Mouse (Mus musculus) thymus, adult 2 months (tissue): ENCODE data around the gene Rfx4. TPM values are rescaled to one million over a fixed set of nuclear protein-coding genes. Genes with fewer than 3 reads are reported as not detected.

Source experiments
- DNase-seq: peaks from one replicate; pipeline ENCODE4 v3.0.0; 2021
- H3K27ac ChIP-seq: fragments of 200-500 bp; 2 replicates; pipeline ENCODE4 v1.5.1; 2012; ENCODE audit warnings: low read length, control low read depth; ENCODE audit not compliant: control insufficient read depth, insufficient read depth
- H3K27me3 ChIP-seq: fragments of 200-500 bp; 2 replicates; pipeline ENCODE4 v1.6.1; 2012; ENCODE audit warnings: mild to moderate bottlenecking, low read length, moderate library complexity, mixed read lengths; ENCODE audit not compliant: control insufficient read depth, insufficient read depth
- H3K36me3 ChIP-seq: fragments of 200-500 bp; 2 replicates; pipeline ENCODE4 v1.6.1; 2012; ENCODE audit warnings: mild to moderate bottlenecking, low read length, moderate library complexity; ENCODE audit not compliant: control insufficient read depth, insufficient read depth
- H3K4me1 ChIP-seq: fragments of 200-500 bp; replicated peaks from 2 replicates; pipeline ENCODE4 v1.6.1; 2012; ENCODE audit warnings: low read length; ENCODE audit not compliant: control insufficient read depth, insufficient read depth
- H3K4me3 ChIP-seq: fragments of 200-500 bp; 2 replicates; pipeline ENCODE4 v1.5.1; 2012; ENCODE audit warnings: mild to moderate bottlenecking, low read length, control low read depth, moderate library complexity; ENCODE audit not compliant: control insufficient read depth, insufficient read depth
- CTCF ChIP-seq: fragments of 200-500 bp; IDR thresholded peaks from 2 replicates; pipeline ENCODE4 v1.5.1; 2012; ENCODE audit warnings: mild to moderate bottlenecking, control low read depth, low read length, moderate library complexity, borderline replicate concordance; ENCODE audit not compliant: control insufficient read depth, poor library complexity, insufficient read depth; ENCODE audit errors: extremely low read depth
- POLR2A ChIP-seq: fragments of 200-500 bp; IDR thresholded peaks from 2 replicates; pipeline ENCODE4 v1.6.1; 2012; ENCODE audit warnings: mild to moderate bottlenecking, low read length, control low read depth, moderate library complexity; ENCODE audit not compliant: control insufficient read depth, poor library complexity, insufficient read depth; ENCODE audit errors: extremely low read depth
- WGBS: fragments of 180-500 bp; shearing (Covaris S2); methylation state at CpG from one replicate; pipeline ENCODE4 v1.1.7; 2018; 5-methylcytosine and 5-hydroxymethylcytosine counted together
- polyA plus RNA-seq: library from polyadenylated mRNA; depleted of rRNA; stranded (reverse); fragments of >200 nt; gene quantifications from 2 replicates; pipeline ENCODE4 v1.2.3, GENCODE M21; 2012

The Rfx4 gene
- polyA plus RNA-seq, 1 experiment, result 0.12 TPM

DNA sequence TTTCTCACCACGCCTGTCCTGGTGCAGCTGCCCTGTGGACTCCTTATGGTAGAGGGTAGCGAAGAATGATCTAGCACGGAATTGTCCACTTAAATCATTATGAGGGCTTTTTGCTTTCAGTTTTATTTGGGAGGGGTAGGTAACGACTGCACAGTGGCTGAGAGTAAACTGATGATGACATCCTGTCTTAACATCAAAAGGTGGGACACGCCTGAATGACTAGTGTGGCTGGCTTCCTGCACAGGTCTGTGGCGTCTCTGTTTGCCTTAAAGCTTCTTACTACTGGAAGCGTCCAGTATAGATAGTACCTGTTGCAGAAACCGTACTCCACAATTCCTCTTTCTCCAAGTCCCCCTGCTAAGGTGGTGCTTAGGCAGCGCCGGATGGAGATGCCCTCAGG lies 12.9 kb downstream of the Rfx4 start:
- Histone ChIP-seq H3K36me3 (no peaks in the 10 kb centered on the region), H3K4me1 (0 out of 2 replicates have a peak, but pooled peaks cover 4% of the 10 kb centered on the region), H3K4me3 (no peak overlapping the region), H3K27ac (no peak overlapping the region), H3K27me3 (no peaks in the 10 kb centered on the region)
- 60% methylated on average over 10 of the region's 10 CpGs for WGBS
- no peak for DNase-seq
- TF ChIP-seq POLR2A (no peak), CTCF (no peak)

DNA sequence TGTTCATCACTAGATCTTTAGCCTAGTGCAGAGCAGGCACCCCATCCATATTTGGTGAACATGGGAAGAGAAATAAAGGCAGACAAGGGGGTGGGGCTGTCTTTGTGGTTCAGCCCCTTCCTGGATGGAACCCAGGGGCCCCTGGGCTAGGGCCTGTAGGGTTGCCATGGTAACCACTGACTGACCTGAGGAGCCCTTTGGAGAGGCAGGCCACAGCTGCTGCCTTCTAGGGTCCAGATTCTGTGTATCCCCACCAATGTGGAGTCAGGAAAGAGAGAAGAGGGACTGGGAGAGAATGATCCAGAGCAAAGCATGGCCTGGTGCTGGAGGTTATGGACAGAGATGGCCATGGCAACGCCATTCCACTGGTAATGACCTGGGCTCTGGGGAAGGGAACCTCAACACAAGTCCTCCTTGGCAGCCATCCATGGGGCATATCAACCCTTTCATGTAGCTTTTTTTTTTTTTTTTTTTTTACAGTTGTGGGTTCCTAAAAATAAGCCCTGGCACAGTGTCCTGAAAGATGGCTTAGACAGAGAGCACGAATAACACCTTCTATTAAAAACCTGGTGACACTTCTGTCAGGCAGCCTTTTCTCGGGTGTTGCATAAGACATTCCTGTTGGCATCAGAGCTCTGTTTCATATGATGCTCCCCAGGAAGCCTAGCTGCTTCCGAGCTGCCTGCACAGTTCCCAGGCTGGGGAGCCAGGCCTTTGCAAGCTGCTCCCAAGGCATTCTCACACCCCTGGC lies 16.7 kb downstream of the Rfx4 start:
- TF ChIP-seq CTCF, result no peak
- TF ChIP-seq POLR2A, result no peak
- H3K27me3 ChIP-seq, result no peaks in the 10 kb centered on the region
- no peak overlapping the region for H3K4me3 ChIP-seq
- WGBS, result 50% methylated on average over 4 of the region's 4 CpGs
- no peak overlapping the region for H3K27ac ChIP-seq
- H3K36me3 ChIP-seq, result no peaks in the 10 kb centered on the region
- peaks cover 11% of the 10 kb centered on the region for H3K4me1 ChIP-seq
- no peak for DNase-seq

DNA sequence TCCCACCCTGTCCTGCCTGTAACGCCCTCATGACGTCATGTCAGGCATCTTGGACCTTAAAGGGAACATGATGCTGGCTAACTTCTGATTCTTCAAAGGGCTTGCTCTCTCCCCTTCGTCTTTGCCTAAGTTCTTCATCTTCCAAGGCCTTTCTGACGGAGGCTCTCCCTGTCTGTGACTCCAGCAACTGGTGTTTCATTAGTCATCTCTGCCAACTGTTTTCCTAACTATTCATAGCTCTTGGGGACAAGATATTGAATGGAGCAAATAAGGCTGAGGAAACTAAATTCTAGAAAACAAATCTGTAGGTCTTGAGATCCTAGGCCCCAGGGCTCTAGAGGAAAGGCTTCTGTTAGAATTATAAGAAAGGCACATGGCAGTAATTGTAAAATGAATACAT lies 18.0 kb downstream of the Rfx4 start:
- no peak for DNase-seq
- H3K27me3 ChIP-seq, result no peaks in the 10 kb centered on the region
- H3K27ac ChIP-seq, result no peak overlapping the region
- H3K4me1 ChIP-seq, result peaks cover 14% of the 10 kb centered on the region
- no peaks in the 10 kb centered on the region for H3K36me3 ChIP-seq
- WGBS, result 88% methylated on average over 4 of the region's 4 CpGs
- no peak overlapping the region for H3K4me3 ChIP-seq
- TF ChIP-seq CTCF, result no peak
- TF ChIP-seq POLR2A, result no peak

DNA sequence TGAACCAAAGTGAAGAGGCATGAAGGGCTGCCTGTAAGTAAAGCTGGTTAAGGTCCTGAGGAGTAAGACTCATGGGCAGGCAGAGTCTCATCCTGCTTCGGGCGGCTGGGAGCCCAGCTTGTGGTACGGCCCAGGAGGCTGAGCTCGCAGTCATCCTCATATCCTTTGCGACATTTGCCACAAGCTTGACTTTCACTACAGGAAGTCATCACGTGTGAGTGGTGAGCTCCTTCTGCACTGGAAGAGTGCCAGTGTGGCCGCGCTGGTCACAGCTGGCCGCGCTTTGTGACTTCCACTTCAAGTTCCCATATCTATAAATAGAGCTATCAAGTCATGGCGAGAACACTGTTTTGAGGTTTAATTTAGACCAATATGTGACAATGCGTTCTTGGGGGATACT lies 18.7 kb downstream of the Rfx4 start:
- H3K4me3 ChIP-seq, result no peak overlapping the region
- peak; percentile 20 for DNase-seq
- H3K27me3 ChIP-seq, result no peaks in the 10 kb centered on the region
- H3K36me3 ChIP-seq, result no peaks in the 10 kb centered on the region
- no peak overlapping the region for H3K27ac ChIP-seq
- H3K4me1 ChIP-seq, result peaks cover 10% of the 10 kb centered on the region
- WGBS, result 4% methylated on average over 12 of the region's 12 CpGs
- TF ChIP-seq CTCF, result no peak
- TF ChIP-seq POLR2A, result no peak

DNA sequence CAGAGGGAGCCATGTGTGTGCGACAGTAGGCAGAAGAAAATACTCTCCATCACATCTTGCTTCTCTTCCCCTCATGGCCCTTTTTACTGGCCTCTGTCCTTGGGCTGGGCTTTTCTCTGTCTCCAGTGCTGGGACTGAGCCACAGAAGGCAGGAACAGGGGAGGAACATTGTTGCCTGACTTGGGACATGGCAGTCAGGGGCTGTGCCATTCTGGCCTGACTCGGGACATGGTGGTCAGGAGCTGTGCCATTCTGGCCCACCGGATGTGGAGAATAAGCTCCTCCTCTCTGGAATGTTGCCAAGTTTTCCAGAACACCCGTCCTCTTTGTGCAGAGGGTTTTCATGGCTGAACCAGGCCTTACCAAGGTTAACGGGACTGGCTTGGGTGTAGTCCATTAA lies 21.2 kb downstream of the Rfx4 start:
- 85% methylated on average over 5 of the region's 5 CpGs for WGBS

DNA sequence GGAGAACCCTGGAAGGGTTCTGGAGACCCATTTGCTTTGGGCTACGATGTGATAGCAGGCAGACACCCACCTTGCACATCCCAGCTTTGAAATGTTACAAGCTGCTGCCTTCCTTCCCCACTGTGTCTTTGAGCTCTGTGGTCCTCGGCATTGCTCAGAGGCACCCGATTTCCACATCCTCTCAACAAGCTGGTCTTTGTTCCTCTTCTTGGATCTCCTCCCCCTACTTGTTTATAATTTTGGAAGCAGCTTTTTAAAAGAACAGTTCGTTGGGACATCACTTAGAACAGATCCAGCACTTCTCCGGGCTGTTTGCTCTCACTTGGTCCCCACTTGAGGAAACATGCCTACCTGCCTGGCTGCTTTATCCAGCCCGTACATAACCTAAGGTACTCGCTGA lies 22.1 kb downstream of the Rfx4 start:
- H3K27ac ChIP-seq, result no peak overlapping the region

More for the DNA sequence above, 21.2 kb downstream of the Rfx4 start:
- no peak overlapping the region for H3K4me3 ChIP-seq
- peaks cover 10% of the 10 kb centered on the region for H3K4me1 ChIP-seq
- H3K27ac ChIP-seq, result no peak overlapping the region
- no peak for DNase-seq
- H3K27me3 ChIP-seq, result no peaks in the 10 kb centered on the region
- no peaks in the 10 kb centered on the region for H3K36me3 ChIP-seq
- TF ChIP-seq CTCF, result no peak
- no peak for TF ChIP-seq POLR2A

DNA sequence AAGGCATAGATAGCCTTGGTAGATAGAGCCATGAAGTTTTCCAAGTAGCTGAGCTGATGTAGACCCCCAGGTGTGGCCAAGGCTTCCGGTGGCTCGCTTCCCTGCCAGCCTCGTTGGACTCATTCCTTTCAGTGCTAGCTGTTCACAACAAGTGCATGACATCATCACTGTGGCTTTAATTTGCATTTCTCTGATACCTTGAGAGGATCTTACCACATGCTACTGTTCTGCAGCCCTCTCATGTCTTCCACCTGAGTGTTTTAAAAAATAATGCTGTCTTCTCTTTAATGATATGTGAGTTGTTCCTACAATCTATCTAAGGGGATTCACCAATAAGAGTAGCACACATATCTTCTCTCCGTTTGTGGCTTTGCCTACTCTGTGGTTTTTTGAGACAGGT lies 25.0 kb downstream of the Rfx4 start:
- WGBS, result 56% methylated on average over 4 of the region's 4 CpGs
- Histone ChIP-seq H3K27me3 (no peaks in the 10 kb centered on the region), H3K4me3 (no peak overlapping the region), H3K27ac (no peak overlapping the region), H3K36me3 (no peaks in the 10 kb centered on the region), H3K4me1 (0 out of 2 replicates have a peak, but pooled peaks cover 3% of the 10 kb centered on the region)
- TF ChIP-seq CTCF (no peak), POLR2A (no peak)
- no peak for DNase-seq

More for the DNA sequence above, 22.1 kb downstream of the Rfx4 start:
- H3K36me3 ChIP-seq, result no peaks in the 10 kb centered on the region
- no peak overlapping the region for H3K4me3 ChIP-seq
- H3K27me3 ChIP-seq, result no peaks in the 10 kb centered on the region
- no peak for DNase-seq
- 39% methylated on average over 7 of the region's 7 CpGs for WGBS
- H3K4me1 ChIP-seq, result peaks cover 10% of the 10 kb centered on the region
- no peak for TF ChIP-seq POLR2A
- no peak for TF ChIP-seq CTCF
